Mouse (Mus musculus) olfactory bulb, adult 2 months (tissue): ENCODE data around the gene Shox2. TPM values are rescaled to one million over a fixed set of nuclear protein-coding genes. Genes with fewer than 3 reads are reported as not detected.
A peak's percentile ranks its signal among the peaks of the same experiment; 100 is the strongest.

Experiments
- H3K27ac ChIP-seq: fragments of 200-500 bp; 2 replicates; pipeline ENCODE4 v1.5.1; 2012; ENCODE audit warnings: low read depth, low read length; ENCODE audit not compliant: insufficient read depth
- H3K4me1 ChIP-seq: fragments of 200-500 bp; 2 replicates; pipeline ENCODE4 v1.6.1; 2012; ENCODE audit warnings: low read length; ENCODE audit not compliant: control insufficient read depth, insufficient read depth
- H3K4me3 ChIP-seq: fragments of 200-500 bp; 2 replicates; pipeline ENCODE4 v1.5.1; 2012; ENCODE audit warnings: mild to moderate bottlenecking, low read depth, low read length, moderate library complexity; ENCODE audit not compliant: insufficient read depth
- CTCF ChIP-seq: fragments of 200-500 bp; IDR thresholded peaks from 2 replicates; pipeline ENCODE4 v1.5.1; 2012; ENCODE audit warnings: low read depth, mild to moderate bottlenecking, low read length, moderate library complexity; ENCODE audit not compliant: insufficient read depth
- POLR2A ChIP-seq: fragments of 200-500 bp; IDR thresholded peaks from 2 replicates; pipeline ENCODE4 v1.6.1; 2012; ENCODE audit warnings: mild to moderate bottlenecking, low read depth, low read length, moderate library complexity; ENCODE audit not compliant: insufficient read depth
- WGBS: fragments of 180-500 bp; shearing (Covaris S2); methylation state at CpG from one replicate; pipeline ENCODE4 v1.1.7; 2018; 5-methylcytosine and 5-hydroxymethylcytosine counted together
- polyA plus RNA-seq: library from polyadenylated mRNA; stranded (reverse); fragments of >200 nt; gene quantifications from 2 replicates; pipeline ENCODE4 v1.2.4, GENCODE M21; 2012; ENCODE audit warnings: low replicate concordance; ENCODE audit not compliant: missing spikeins, insufficient read depth, insufficient read length

Gene Shox2
- not detected in 2 replicates for polyA plus RNA-seq

GRCm38 (mm10) chr3:66981706-66982105, at the start of gene Shox2:
TSS of gene Shox2 (minus strand) at chr3:66981771.
- WGBS: 3% methylated on average over 15 of the region's 15 CpGs
- peak within 1 kb of the TSS; percentile 16 for H3K4me3 ChIP-seq
- H3K4me1 ChIP-seq: peaks cover 8% of the 10 kb centered on the region
- TF ChIP-seq POLR2A (no peak), CTCF (no peak)
- no peak within 1 kb of the TSS for H3K27ac ChIP-seq

GRCm38 (mm10) chr3:66996820-66997219, 15.2 kb upstream of the Shox2 start:
- Histone ChIP-seq H3K4me3 (no peak overlapping the region), H3K27ac (no peak overlapping the region), H3K4me1 (no peaks in the 10 kb centered on the region)
- TF ChIP-seq POLR2A: no peak
- TF ChIP-seq CTCF: no peak
- WGBS: 98% methylated on average over 1 of the region's 1 CpGs

- TF ChIP-seq CTCF (no peak), POLR2A (no peak)
- WGBS: 9% methylated on average over 1 of the region's 1 CpGs
- Histone ChIP-seq H3K4me3 (peak overlapping the region; percentile 97), H3K27ac (no peak overlapping the region), H3K4me1 (peaks cover 3% of the 10 kb centered on the region)
Observed at GRCm38 (mm10) chr3:66986287-66986560, 4.7 kb upstream of the Shox2 start.

- peaks cover 8% of the 10 kb centered on the region for H3K4me1 ChIP-seq
- no peak overlapping the region for H3K27ac ChIP-seq
- TF ChIP-seq POLR2A (no peak), CTCF (no peak)
- under 1% methylated on average over 60 of the region's 60 CpGs for WGBS
- H3K4me3 ChIP-seq: peak overlapping the region; percentile 97
Observed at GRCm38 (mm10) chr3:66985539-66986286, 4.1 kb upstream of the Shox2 start.

- 19% methylated on average over 3 of the region's 3 CpGs for WGBS
- H3K4me3 ChIP-seq: no peak overlapping the region
- TF ChIP-seq POLR2A (no peak), CTCF (no peak)
Observed at GRCm38 (mm10) chr3:66983481-66983880, 1.9 kb upstream of the Shox2 start.

GRCm38 (mm10) chr3:66982181-66982911, 775 bp upstream of the Shox2 start:
- Histone ChIP-seq H3K4me3 (no peak overlapping the region), H3K27ac (no peak overlapping the region)
- TF ChIP-seq CTCF (no peak), POLR2A (no peak)

More at GRCm38 (mm10) chr3:66983481-66983880, 1.9 kb upstream of the Shox2 start:
- no peak overlapping the region for H3K27ac ChIP-seq
- H3K4me1 ChIP-seq: peaks cover 8% of the 10 kb centered on the region

GRCm38 (mm10) chr3:66981101-66981661, 390 bp downstream of the Shox2 start, which contains the start of gene Rsrc1:
TSS of gene Rsrc1 (plus strand) at chr3:66981390.
- TF ChIP-seq POLR2A: no peak
- no peak for TF ChIP-seq CTCF
- Histone ChIP-seq H3K27ac (no peak within 1 kb of the TSS), H3K4me3 (peak within 1 kb of the TSS; percentile 16), H3K4me1 (peaks cover 8% of the 10 kb centered on the region)
- 1% methylated on average over 58 of the region's 62 CpGs for WGBS

More at GRCm38 (mm10) chr3:66982181-66982911, 775 bp upstream of the Shox2 start:
- H3K4me1 ChIP-seq: peaks cover 8% of the 10 kb centered on the region
- WGBS: 3% methylated on average over 29 of the region's 29 CpGs

GRCm38 (mm10) chr3:66980111-66980975, 1.2 kb downstream of the Shox2 start:
- no peak overlapping the region for H3K27ac ChIP-seq
- no peak overlapping the region for H3K4me3 ChIP-seq
- H3K4me1 ChIP-seq: peaks cover 8% of the 10 kb centered on the region
- 5% methylated on average over 29 of the region's 29 CpGs for WGBS
- TF ChIP-seq CTCF: no peak
- no peak for TF ChIP-seq POLR2A

GRCm38 (mm10) chr3:66979491-66979890, 2.1 kb downstream of the Shox2 start:
- no peak for TF ChIP-seq CTCF
- TF ChIP-seq POLR2A: no peak
- peaks cover 8% of the 10 kb centered on the region for H3K4me1 ChIP-seq
- 11% methylated on average over 9 of the region's 9 CpGs for whole genome bisulfite sequencing
- H3K27ac ChIP-seq: no peak overlapping the region
- no peak overlapping the region for H3K4me3 ChIP-seq
